In the genomic region with DNA sequence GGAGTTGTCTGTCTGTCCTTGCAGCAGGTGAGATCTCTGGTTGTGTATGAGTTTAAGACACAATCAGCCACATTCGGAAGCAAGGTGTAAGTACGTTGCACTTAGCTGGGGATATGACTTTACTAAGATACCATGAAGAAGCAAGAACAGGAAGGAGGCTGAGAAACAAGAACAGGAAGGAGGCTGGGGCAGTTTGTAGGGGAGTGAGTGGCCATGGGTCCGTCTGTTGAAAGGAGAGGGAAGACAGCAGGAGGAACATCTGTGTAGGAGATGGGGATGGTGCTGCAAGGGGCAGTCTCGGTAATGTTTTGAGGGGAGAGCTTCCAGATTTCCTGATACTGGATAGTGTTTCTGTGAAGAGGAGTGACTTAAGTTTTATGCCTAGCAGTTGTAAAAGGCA, we compare ENCODE assay signal across 31 mouse cellular contexts. TPM values are rescaled to one million over a fixed set of nuclear protein-coding genes. Genes with fewer than 3 reads are reported as not detected.
DNase-seq lines count a peak whose midpoint lies in the region; ATAC-seq lines count a peak whose summit lies in the region.
"Had no signal": no experiment of that assay in that cellular context is flagged by ENCODE, and none has a peak within 500 bp of the region (broad histone marks: within the 10 kb centered on the region; RNA-seq: fewer than 3 reads in every experiment).

No protein-coding gene starts in this region.

- ATAC-seq in midbrain, embryonic 11.5 days (ENCODE audit: low FRiP score): no peak
- no peak for ATAC-seq in midbrain, embryonic 15.5 days (replicated peaks)
- peak; percentile 81 for ATAC-seq in megakaryocyte, adult 5-6 weeks (ENCODE audit: poor library complexity, severe bottlenecking)
- ATAC-seq: forebrain, embryonic 15.5 days; midbrain, embryonic 16.5 days had no signal

- H3K27ac ChIP-seq in midbrain, embryonic 11.5 days (ENCODE audit: low read depth, low read length): no peak overlapping the region
- no peak overlapping the region for H3K27ac ChIP-seq in midbrain, embryonic 15.5 days
- H3K27ac ChIP-seq: embryonic facial prominence, embryonic 12.5 days; forebrain, embryonic 15.5 days; hindbrain, embryonic 14.5 days; layer of hippocampus, adult 2 months; left cerebral cortex, adult 2 months; limb, embryonic 13.5 days; lung, embryonic 15.5 days; stomach, embryonic 15.5 days had no signal

- H3K4me2 ChIP-seq in midbrain, embryonic 11.5 days: no peak overlapping the region
- H3K4me2 ChIP-seq in midbrain, embryonic 15.5 days: no peak overlapping the region
- H3K4me2 ChIP-seq: embryonic facial prominence, embryonic 12.5 days; forebrain, embryonic 15.5 days; heart, embryonic 12.5 days; hindbrain, embryonic 14.5 days; limb, embryonic 13.5 days; liver, embryonic 11.5 days; lung, embryonic 15.5 days; stomach, embryonic 15.5 days had no signal

- H3K36me3 ChIP-seq in midbrain, embryonic 11.5 days (ENCODE audit: control insufficient read depth, insufficient read depth, low read length): no peaks in the 10 kb centered on the region
- H3K36me3 ChIP-seq in midbrain, embryonic 15.5 days (replicated peaks): no peaks in the 10 kb centered on the region
- H3K36me3 ChIP-seq: embryonic facial prominence, embryonic 12.5 days; forebrain, embryonic 15.5 days; heart, embryonic 12.5 days; limb, embryonic 13.5 days; lung, embryonic 15.5 days; stomach, embryonic 15.5 days had no signal

- H3K4me3 ChIP-seq in midbrain, embryonic 11.5 days (ENCODE audit: low read depth, low read length): no peak overlapping the region
- H3K4me3 ChIP-seq in midbrain, embryonic 15.5 days: no peak overlapping the region
- H3K4me3 ChIP-seq: embryonic facial prominence, embryonic 12.5 days; forebrain, embryonic 15.5 days; heart, embryonic 12.5 days; layer of hippocampus, adult 2 months; left cerebral cortex, adult 2 months; limb, embryonic 13.5 days; lung, embryonic 15.5 days; myocyte; stomach, embryonic 15.5 days had no signal

- no peak overlapping the region for H3K9ac ChIP-seq in midbrain, embryonic 11.5 days (ENCODE audit: low read length)
- H3K9ac ChIP-seq in midbrain, embryonic 15.5 days: no peak overlapping the region
- H3K9ac ChIP-seq: embryonic facial prominence, embryonic 12.5 days; forebrain, embryonic 15.5 days; heart, embryonic 12.5 days; hindbrain, embryonic 14.5 days; limb, embryonic 13.5 days; lung, embryonic 15.5 days; stomach, embryonic 15.5 days had no signal

- peak; percentile 28 for DNase-seq in midbrain, embryonic 11.5 days (ENCODE audit: low spot score, missing footprints)
- DNase-seq in naive thymus-derived CD4-positive, alpha-beta T cell, adult 2 months (ENCODE audit: low read depth): peak; percentile 23
- DNase-seq in MN1 (ENCODE audit: low spot score) (no peak), adipocyte (ENCODE audit: low spot score) (no peak)
- DNase-seq in thymus, adult 18-20 months: no peak
- DNase-seq: adrenal gland, adult 2 months; adrenal gland, postnatal 36 days; cerebellum, adult 8-10 months; cerebellum, postnatal 25 days; embryo, embryonic 11 days; heart, adult 18-20 months; heart, postnatal 4 days; kidney, adult 11 months; kidney, postnatal 36 days; retina, postnatal 1 day; right cerebral cortex, postnatal 14 days; thymus, postnatal 25 days had no signal

- no peaks in the 10 kb centered on the region for H3K27me3 ChIP-seq in midbrain, embryonic 11.5 days (ENCODE audit: control insufficient read depth, insufficient read depth, low read length)
- no peaks in the 10 kb centered on the region for H3K27me3 ChIP-seq in midbrain, embryonic 15.5 days (replicated peaks)
- H3K27me3 ChIP-seq: embryonic facial prominence, embryonic 12.5 days; forebrain, embryonic 15.5 days; heart, embryonic 12.5 days; limb, embryonic 13.5 days; lung, embryonic 15.5 days; stomach, embryonic 15.5 days had no signal

- no peaks in the 10 kb centered on the region for H3K4me1 ChIP-seq in midbrain, embryonic 11.5 days (ENCODE audit: control insufficient read depth, insufficient read depth, low read length)
- H3K4me1 ChIP-seq in midbrain, embryonic 15.5 days: no peaks in the 10 kb centered on the region
- H3K4me1 ChIP-seq: stomach, embryonic 15.5 days had no signal

- H3K9me3 ChIP-seq in midbrain, embryonic 11.5 days (ENCODE audit: control insufficient read depth, low read length): no peaks in the 10 kb centered on the region
- no peaks in the 10 kb centered on the region for H3K9me3 ChIP-seq in midbrain, embryonic 15.5 days
- H3K9me3 ChIP-seq: embryonic facial prominence, embryonic 12.5 days; forebrain, embryonic 15.5 days; heart, embryonic 12.5 days; limb, embryonic 13.5 days; lung, embryonic 15.5 days; stomach, embryonic 15.5 days had no signal

- WGBS in midbrain, embryonic 11.5 days: 72% methylated on average over 4 of the region's 4 CpGs
- WGBS in midbrain, embryonic 15.5 days: 84% methylated on average over 4 of the region's 4 CpGs

RNA-seq across cellular contexts. Expression of a gene that starts 40.3 kb away (rescaled TPM):
- 23.1 and 24.0 TPM in 2 replicates for polyA plus RNA-seq in midbrain, embryonic 11.5 days (2014; fragmentation: Nextera tagmentation; extraction: Ambion mirVana)
- 27.2 and 27.6 TPM in 2 replicates for polyA plus RNA-seq in midbrain, embryonic 15.5 days (2015; fragmentation: Nextera tagmentation; extraction: Ambion mirVana)
- 31.2 and 33.7 TPM in 2 replicates for total RNA-seq in megakaryocyte, adult 5-6 weeks (2015)
- total RNA-seq in megakaryocyte, adult 5-6 weeks (2017): 29.2 and 35.5 TPM in 2 replicates

Comparison
In these comparisons a context has a peak if more than half of its experiments do, and no peak if none do; other contexts are left out.
1. DNase-seq: peak in midbrain, embryonic 11.5 days (single experiment) and naive thymus-derived CD4-positive, alpha-beta T cell, adult 2 months (single experiment); none in MN1 (single experiment), thymus, adult 18-20 months (0 of 2) and adipocyte (single experiment).